Mouse (Mus musculus): ENCODE data around the gene Sbf1. TPM values are rescaled to one million over a fixed set of nuclear protein-coding genes. Genes with fewer than 3 reads are reported as not detected.

Gene Sbf1
- polyA plus RNA-seq, 1 experiment from 2014 or later: 93.2 TPM

- Histone ChIP-seq H3K9ac (ENCODE audit: low read depth, low read length) (no peak overlapping the region), H3K9me3 (ENCODE audit: control insufficient read depth, low read length) (no peaks in the 10 kb centered on the region), H3K27me3 (replicated peaks; ENCODE audit: control insufficient read depth, insufficient read depth, low read length) (0 out of 2 replicates have a peak, but pooled peaks cover 2% of the 10 kb centered on the region), H3K4me3 (ENCODE audit: low read length) (no peak overlapping the region), H3K4me1 (ENCODE audit: control insufficient read depth, insufficient read depth, low read depth, low read length) (no peaks in the 10 kb centered on the region), H3K4me2 (ENCODE audit: low read length) (no peak overlapping the region), H3K36me3 (ENCODE audit: control insufficient read depth, insufficient read depth, low read length) (no peaks in the 10 kb centered on the region), H3K27ac (ENCODE audit: low read depth, low read length) (no peak overlapping the region)
- WGBS: 66% methylated on average over 5 of the region's 5 CpGs
- ATAC-seq: no peak
These were observed 11.3 kb upstream of the Sbf1 start for GRCm38 (mm10) chr15:89326441-89326840.

- no peaks in the 10 kb centered on the region for H3K9me3 ChIP-seq (ENCODE audit: control insufficient read depth, low read length)
- H3K4me2 ChIP-seq (ENCODE audit: low read length): no peak overlapping the region
- no peak overlapping the region for H3K27ac ChIP-seq (ENCODE audit: low read depth, low read length)
- no peak overlapping the region for H3K4me3 ChIP-seq (ENCODE audit: low read length)
- ATAC-seq: no peak
- WGBS: 90% methylated on average over 4 of the region's 4 CpGs
- no peak overlapping the region for H3K9ac ChIP-seq (ENCODE audit: low read depth, low read length)
- no peaks in the 10 kb centered on the region for H3K4me1 ChIP-seq (ENCODE audit: control insufficient read depth, insufficient read depth, low read depth, low read length)
- H3K27me3 ChIP-seq (replicated peaks; ENCODE audit: control insufficient read depth, insufficient read depth, low read length): 0 out of 2 replicates have a peak, but pooled peaks cover 2% of the 10 kb centered on the region
- no peaks in the 10 kb centered on the region for H3K36me3 ChIP-seq (ENCODE audit: control insufficient read depth, insufficient read depth, low read length)
These were observed 8.5 kb upstream of the Sbf1 start for GRCm38 (mm10) chr15:89323656-89324055.

GRCm38 (mm10) chr15:89322670-89323522 is 7.8 kb upstream of the Sbf1 start, which contains the start of gene Adm2:
Gene Adm2, plus strand, starts transcription at chr15:89322720.
- H3K4me1 ChIP-seq (ENCODE audit: control insufficient read depth, insufficient read depth, low read depth, low read length): no peaks in the 10 kb centered on the region
- H3K4me3 ChIP-seq (ENCODE audit: low read length): no peak within 1 kb of the TSS
- no peak within 1 kb of the TSS for H3K27ac ChIP-seq (ENCODE audit: low read depth, low read length)
- H3K9ac ChIP-seq (ENCODE audit: low read depth, low read length): no peak within 1 kb of the TSS
- H3K9me3 ChIP-seq (ENCODE audit: control insufficient read depth, low read length): no peaks in the 10 kb centered on the region
- 0 out of 2 replicates have a peak, but pooled peaks cover 2% of the 10 kb centered on the region for H3K27me3 ChIP-seq (replicated peaks; ENCODE audit: control insufficient read depth, insufficient read depth, low read length)
- no peaks in the 10 kb centered on the region for H3K36me3 ChIP-seq (ENCODE audit: control insufficient read depth, insufficient read depth, low read length)
- ATAC-seq: no peak
- 10% methylated on average over 26 of the region's 26 CpGs for WGBS
- peak within 1 kb of the TSS; percentile 31 for H3K4me2 ChIP-seq (ENCODE audit: low read length)

- Histone ChIP-seq H3K9ac (ENCODE audit: low read depth, low read length) (no peak overlapping the region), H3K9me3 (ENCODE audit: control insufficient read depth, low read length) (no peaks in the 10 kb centered on the region), H3K27ac (ENCODE audit: low read depth, low read length) (no peak overlapping the region), H3K27me3 (replicated peaks; ENCODE audit: control insufficient read depth, insufficient read depth, low read length) (0 out of 2 replicates have a peak, but pooled peaks cover 2% of the 10 kb centered on the region), H3K4me1 (ENCODE audit: control insufficient read depth, insufficient read depth, low read depth, low read length) (no peaks in the 10 kb centered on the region), H3K36me3 (ENCODE audit: control insufficient read depth, insufficient read depth, low read length) (no peaks in the 10 kb centered on the region), H3K4me2 (ENCODE audit: low read length) (no peak overlapping the region), H3K4me3 (ENCODE audit: low read length) (no peak overlapping the region)
- WGBS: 85% methylated on average over 8 of the region's 8 CpGs
- ATAC-seq: no peak
These were observed 6.2 kb upstream of the Sbf1 start for GRCm38 (mm10) chr15:89321264-89321663.

- Histone ChIP-seq H3K36me3 (ENCODE audit: control insufficient read depth, insufficient read depth, low read length) (no peaks in the 10 kb centered on the region), H3K9me3 (ENCODE audit: control insufficient read depth, low read length) (no peaks in the 10 kb centered on the region), H3K9ac (ENCODE audit: low read depth, low read length) (no peak overlapping the region), H3K27ac (ENCODE audit: low read depth, low read length) (no peak overlapping the region), H3K4me2 (ENCODE audit: low read length) (no peak overlapping the region), H3K27me3 (replicated peaks; ENCODE audit: control insufficient read depth, insufficient read depth, low read length) (no peaks in the 10 kb centered on the region), H3K4me1 (ENCODE audit: control insufficient read depth, insufficient read depth, low read depth, low read length) (peaks cover 23% of the 10 kb centered on the region), H3K4me3 (ENCODE audit: low read length) (no peak overlapping the region)
- ATAC-seq: no peak
- WGBS: 65% methylated on average over 11 of the region's 11 CpGs
These were observed 1.0 kb upstream of the Sbf1 start for GRCm38 (mm10) chr15:89316146-89316545.

GRCm38 (mm10) chr15:89314511-89315189 is 461 bp downstream of the Sbf1 start:
- Histone ChIP-seq H3K4me3 (ENCODE audit: low read length) (peak overlapping the region; percentile 84), H3K36me3 (ENCODE audit: control insufficient read depth, insufficient read depth, low read length) (no peaks in the 10 kb centered on the region), H3K9me3 (ENCODE audit: control insufficient read depth, low read length) (no peaks in the 10 kb centered on the region), H3K27me3 (replicated peaks; ENCODE audit: control insufficient read depth, insufficient read depth, low read length) (no peaks in the 10 kb centered on the region), H3K9ac (ENCODE audit: low read depth, low read length) (peak overlapping the region; percentile 93), H3K4me2 (ENCODE audit: low read length) (peak overlapping the region; percentile 93), H3K4me1 (ENCODE audit: control insufficient read depth, insufficient read depth, low read depth, low read length) (peaks cover 28% of the 10 kb centered on the region), H3K27ac (ENCODE audit: low read depth, low read length) (peak overlapping the region; percentile 79)
- WGBS: under 1% methylated on average over 49 of the region's 58 CpGs
- ATAC-seq: peak; percentile 6

GRCm38 (mm10) chr15:89314107-89314506 is 1.0 kb downstream of the Sbf1 start:
- 31% methylated on average over 3 of the region's 3 CpGs for WGBS
- ATAC-seq: no peak
- Histone ChIP-seq H3K9me3 (ENCODE audit: control insufficient read depth, low read length) (no peaks in the 10 kb centered on the region), H3K36me3 (ENCODE audit: control insufficient read depth, insufficient read depth, low read length) (no peaks in the 10 kb centered on the region), H3K27me3 (replicated peaks; ENCODE audit: control insufficient read depth, insufficient read depth, low read length) (no peaks in the 10 kb centered on the region), H3K27ac (ENCODE audit: low read depth, low read length) (no peak overlapping the region), H3K4me1 (ENCODE audit: control insufficient read depth, insufficient read depth, low read depth, low read length) (peaks cover 28% of the 10 kb centered on the region), H3K4me3 (ENCODE audit: low read length) (peak overlapping the region; percentile 84), H3K4me2 (ENCODE audit: low read length) (peak overlapping the region; percentile 93), H3K9ac (ENCODE audit: low read depth, low read length) (peak overlapping the region; percentile 93)

- Histone ChIP-seq H3K4me2 (ENCODE audit: low read length) (peak overlapping the region; percentile 93), H3K9me3 (ENCODE audit: control insufficient read depth, low read length) (no peaks in the 10 kb centered on the region), H3K9ac (ENCODE audit: low read depth, low read length) (no peak overlapping the region), H3K27me3 (replicated peaks; ENCODE audit: control insufficient read depth, insufficient read depth, low read length) (no peaks in the 10 kb centered on the region), H3K36me3 (ENCODE audit: control insufficient read depth, insufficient read depth, low read length) (no peaks in the 10 kb centered on the region), H3K4me1 (ENCODE audit: control insufficient read depth, insufficient read depth, low read depth, low read length) (peaks cover 28% of the 10 kb centered on the region), H3K4me3 (ENCODE audit: low read length) (no peak overlapping the region), H3K27ac (ENCODE audit: low read depth, low read length) (no peak overlapping the region)
- ATAC-seq: no peak
- 75% methylated on average over 4 of the region's 4 CpGs for WGBS
These were observed 1.8 kb downstream of the Sbf1 start for GRCm38 (mm10) chr15:89313359-89313758.

GRCm38 (mm10) chr15:89309962-89310498 is 5.1 kb downstream of the Sbf1 start:
- no peaks in the 10 kb centered on the region for H3K9me3 ChIP-seq (ENCODE audit: control insufficient read depth, low read length)
- no peaks in the 10 kb centered on the region for H3K27me3 ChIP-seq (replicated peaks; ENCODE audit: control insufficient read depth, insufficient read depth, low read length)
- no peak overlapping the region for H3K9ac ChIP-seq (ENCODE audit: low read depth, low read length)
- no peak for ATAC-seq
- 53% methylated on average over 6 of the region's 6 CpGs for WGBS
- peaks cover 28% of the 10 kb centered on the region for H3K4me1 ChIP-seq (ENCODE audit: control insufficient read depth, insufficient read depth, low read depth, low read length)
- no peak overlapping the region for H3K4me3 ChIP-seq (ENCODE audit: low read length)
- peaks cover 3% of the 10 kb centered on the region; the same call in 1 of the 2 replicates for H3K36me3 ChIP-seq (ENCODE audit: control insufficient read depth, insufficient read depth, low read length)
- no peak overlapping the region for H3K27ac ChIP-seq (ENCODE audit: low read depth, low read length)
- H3K4me2 ChIP-seq (ENCODE audit: low read length): no peak overlapping the region
